Mouse (Mus musculus) brown adipose tissue, adult 24 weeks (tissue): ENCODE data around the gene Asap3. TPM values are rescaled to one million over a fixed set of nuclear protein-coding genes. Genes with fewer than 3 reads are reported as not detected.

ENCODE experiments used
- H3K27ac ChIP-seq: fragments of 200-500 bp; replicated peaks from 2 replicates; pipeline ENCODE4 v1.5.1; 2012; ENCODE audit warnings: low read depth, mild to moderate bottlenecking, low read length
- H3K4me1 ChIP-seq: fragments of 200-500 bp; 2 replicates; pipeline ENCODE4 v1.6.1; 2012; ENCODE audit warnings: low read length, mixed read lengths; ENCODE audit not compliant: control insufficient read depth, insufficient read depth, insufficient read length
- H3K4me3 ChIP-seq: fragments of 200-500 bp; 2 replicates; pipeline ENCODE4 v1.5.1; 2012; ENCODE audit warnings: low read depth, mild to moderate bottlenecking, low read length, moderate library complexity; ENCODE audit not compliant: insufficient read depth
- polyA plus RNA-seq: library from polyadenylated mRNA; stranded (reverse); fragments of >200 nt; gene quantifications from 2 replicates; pipeline ENCODE4 v1.2.4, GENCODE M21; 2012; ENCODE audit not compliant: missing spikeins, insufficient read depth, insufficient read length

Gene Asap3
- polyA plus RNA-seq: 1.0 and 1.2 TPM in 2 replicates

DNA sequence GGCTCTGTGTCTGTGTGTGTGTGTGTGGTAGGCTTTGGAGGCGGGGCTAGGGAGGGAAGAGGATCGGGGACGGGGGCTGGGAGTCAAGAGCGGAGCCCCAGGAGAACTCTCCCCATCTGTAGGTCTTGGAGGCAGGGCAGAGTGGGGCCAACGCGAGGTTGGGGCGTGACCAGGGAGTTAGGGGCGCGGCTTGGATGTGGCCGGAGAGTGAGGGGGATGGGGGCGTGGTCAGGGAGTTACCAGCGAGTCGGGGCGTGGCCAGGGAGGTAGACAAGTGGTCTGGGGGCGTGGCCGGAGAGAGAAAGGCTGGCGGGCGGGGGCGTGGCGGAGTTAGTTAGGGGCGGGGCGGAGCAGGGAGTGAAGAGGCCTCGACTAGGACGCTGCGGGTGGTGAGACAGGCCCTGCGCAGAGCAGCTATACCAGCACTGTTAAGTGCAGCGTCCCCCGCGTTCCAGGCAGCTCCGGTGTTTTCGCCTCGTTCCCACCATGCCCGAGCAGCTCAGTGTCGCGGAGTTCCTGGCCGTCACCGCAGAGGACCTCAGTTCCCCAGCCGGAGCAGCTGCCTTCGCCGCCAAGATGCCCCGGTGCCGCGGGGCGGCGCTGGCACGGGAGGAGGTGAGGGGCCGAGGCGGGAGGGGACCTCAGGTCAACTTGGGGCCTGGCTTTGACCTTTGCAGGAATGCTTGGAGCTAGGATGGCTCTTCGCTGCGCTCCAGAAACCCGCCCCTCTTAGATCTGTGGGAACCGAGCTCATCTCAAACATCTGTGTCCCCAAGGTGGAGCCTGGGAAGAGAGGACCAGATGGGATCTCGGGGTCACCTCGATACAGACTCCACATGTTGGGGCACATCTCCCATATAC lies at the start of gene Asap3:
Asap3 (plus strand) TSS at position 333 of the 861 bp plus-strand sequence.
- peak within 1 kb of the TSS; percentile 58 for H3K4me3 ChIP-seq
- no peaks in the 10 kb centered on the region for H3K4me1 ChIP-seq
- peak within 1 kb of the TSS; percentile 1; the same call in 1 of the 2 replicates for H3K27ac ChIP-seq

DNA sequence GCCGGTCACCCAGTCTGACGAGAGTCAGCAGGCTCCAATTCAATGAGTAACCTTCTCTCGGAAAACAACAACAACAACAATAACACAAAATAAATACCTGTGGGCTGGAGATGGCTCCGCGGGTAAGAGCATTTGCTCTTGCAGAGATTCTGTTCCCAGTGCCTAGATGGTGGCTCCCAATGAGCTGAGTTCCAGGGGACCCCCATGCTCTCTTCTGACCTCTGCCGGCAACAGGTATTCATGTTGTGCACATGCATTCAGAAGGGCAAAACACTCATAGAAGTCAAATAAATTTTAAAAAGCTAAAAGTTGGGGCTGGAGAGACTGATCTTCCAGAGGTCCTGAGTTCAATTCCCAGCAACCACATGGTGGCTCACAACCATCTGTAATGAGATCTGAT lies 47.7 kb upstream of the Asap3 start:
- H3K4me3 ChIP-seq: no peak overlapping the region
- H3K4me1 ChIP-seq: no peaks in the 10 kb centered on the region
- no peak overlapping the region for H3K27ac ChIP-seq

DNA sequence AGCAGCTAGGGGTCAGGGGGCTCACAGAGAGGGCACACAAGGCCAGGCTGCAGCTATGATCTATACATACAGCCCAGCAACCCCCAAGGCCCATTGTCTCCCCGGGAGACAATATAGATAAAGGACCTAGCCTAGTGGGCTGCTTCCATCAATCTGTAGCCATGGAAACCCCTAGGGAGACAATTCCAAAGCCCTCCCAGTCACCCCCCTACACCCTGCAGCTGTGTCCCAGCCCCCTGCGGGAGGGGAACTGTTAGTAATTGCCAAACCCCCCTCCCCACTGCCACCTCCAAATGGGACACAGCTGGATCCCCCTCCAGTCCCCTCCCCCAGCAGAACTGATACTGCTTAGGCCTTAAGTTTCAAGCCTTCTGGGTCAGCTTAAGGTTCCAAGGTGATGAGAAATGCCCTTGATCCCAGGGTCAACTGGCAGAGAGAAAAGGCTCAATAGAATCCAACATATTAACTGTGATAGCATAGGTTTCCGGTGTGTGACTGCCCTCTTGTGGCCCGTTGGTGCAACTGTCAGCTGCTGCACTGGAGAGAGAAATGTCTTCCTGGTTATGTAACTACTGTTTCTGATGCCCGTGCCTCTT lies 46.3 kb upstream of the Asap3 start:
- no peak overlapping the region for H3K27ac ChIP-seq
- H3K4me1 ChIP-seq: no peaks in the 10 kb centered on the region
- no peak overlapping the region for H3K4me3 ChIP-seq

DNA sequence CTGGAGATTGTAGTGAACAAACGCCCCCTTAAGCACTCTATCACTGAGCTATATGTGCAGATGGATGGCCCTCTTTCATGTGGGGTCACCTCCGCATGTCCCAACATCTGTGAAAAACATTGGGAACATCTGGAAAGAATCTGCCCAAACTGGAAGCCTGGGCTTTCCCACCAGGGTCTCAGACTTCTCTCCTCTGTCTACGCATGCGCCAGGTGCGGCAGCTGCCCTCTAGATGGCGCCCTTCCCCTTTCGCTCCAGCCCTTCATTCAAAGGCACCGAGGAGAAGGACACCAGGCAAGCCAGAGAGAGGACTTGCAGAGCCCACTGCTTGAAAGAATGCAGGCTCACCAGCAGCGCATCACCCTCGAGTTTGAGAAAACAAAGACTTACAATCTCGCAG lies 42.7 kb upstream of the Asap3 start:
- H3K27ac ChIP-seq: no peak overlapping the region
- H3K4me3 ChIP-seq: no peak overlapping the region
- no peaks in the 10 kb centered on the region for H3K4me1 ChIP-seq

DNA sequence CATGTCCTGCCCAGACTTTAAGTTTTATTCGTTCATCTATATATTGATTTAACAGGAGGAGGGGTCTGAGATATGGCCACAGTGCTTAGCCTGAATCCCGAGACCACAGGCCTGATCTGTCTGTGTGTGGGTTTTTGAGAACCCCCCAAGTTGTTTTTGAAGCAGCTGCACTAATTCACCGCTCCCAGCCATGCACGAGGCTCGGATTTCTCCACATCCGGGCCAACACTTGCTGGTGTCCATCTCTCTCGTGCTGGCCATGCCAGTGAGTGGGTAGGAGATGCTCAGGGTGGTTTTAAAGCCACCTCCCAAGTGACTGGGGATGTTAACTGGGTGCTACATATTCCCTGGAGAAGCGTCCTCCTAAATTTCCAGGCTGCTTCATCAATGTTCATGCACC lies 41.2 kb upstream of the Asap3 start:
- H3K4me3 ChIP-seq: no peak overlapping the region
- H3K27ac ChIP-seq: no peak overlapping the region
- H3K4me1 ChIP-seq: no peaks in the 10 kb centered on the region

DNA sequence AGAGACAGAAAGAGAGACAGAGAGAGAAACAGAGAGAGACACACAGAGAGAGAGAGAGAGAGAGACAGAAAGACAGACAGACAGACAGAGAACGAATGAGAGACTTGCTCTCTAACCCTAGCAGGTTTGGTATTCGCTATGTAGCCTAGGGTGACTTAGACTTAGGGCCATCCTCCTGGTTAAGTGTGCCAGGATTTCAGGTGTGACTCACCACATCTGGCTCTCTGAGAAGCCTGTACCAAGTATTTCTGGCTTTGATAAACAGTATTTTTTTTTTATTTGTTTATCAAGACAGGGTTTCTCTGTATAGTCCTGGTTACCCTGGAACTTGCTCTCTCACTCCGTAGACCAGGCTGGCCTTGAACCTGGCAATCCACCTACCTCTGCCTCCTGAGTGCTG lies 38.5 kb upstream of the Asap3 start:
- Histone ChIP-seq H3K4me1 (no peaks in the 10 kb centered on the region), H3K4me3 (no peak overlapping the region), H3K27ac (no peak overlapping the region)

DNA sequence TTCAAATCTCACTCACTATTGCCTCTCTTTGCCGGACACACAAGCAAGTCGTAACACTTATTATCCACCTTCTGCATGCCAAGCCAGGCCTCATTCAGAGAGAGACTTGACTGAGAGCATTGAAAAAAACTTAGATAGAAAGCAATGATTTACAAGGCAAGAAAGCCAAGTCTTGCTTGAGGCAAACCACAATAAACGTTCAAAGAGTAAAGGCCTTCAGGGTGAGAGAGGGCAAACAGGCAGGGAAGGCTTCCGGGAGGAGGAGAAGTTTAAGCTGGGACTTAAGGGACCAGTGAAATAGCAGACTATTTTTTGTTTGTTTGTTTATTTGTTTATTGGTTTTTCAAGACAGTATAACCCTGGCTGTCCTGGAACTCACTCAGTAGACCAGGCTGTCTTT lies 35.8 kb upstream of the Asap3 start:
- Histone ChIP-seq H3K4me3 (no peak overlapping the region), H3K27ac (no peak overlapping the region), H3K4me1 (peaks cover 19% of the 10 kb centered on the region)

DNA sequence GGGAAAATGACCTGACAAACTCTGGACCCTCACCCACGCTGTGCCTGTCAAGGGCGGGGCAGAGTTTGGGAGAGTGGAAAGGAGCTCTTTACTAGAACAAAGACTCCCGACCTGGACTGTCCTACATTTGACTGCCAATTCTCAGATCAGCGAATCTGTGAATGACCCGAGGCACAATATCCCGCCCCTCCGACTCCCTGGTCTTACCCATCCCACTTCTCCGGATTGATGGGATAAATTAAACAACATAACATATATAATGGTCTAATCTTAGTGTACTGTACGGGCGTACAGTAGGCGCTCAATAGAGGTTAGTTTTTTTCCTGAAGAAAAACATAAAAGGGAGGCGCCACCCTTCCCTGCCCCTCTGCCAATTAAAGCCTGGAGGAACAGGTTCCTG lies 34.7 kb upstream of the Asap3 start:
- Histone ChIP-seq H3K27ac (no peak overlapping the region), H3K4me3 (no peak overlapping the region), H3K4me1 (peaks cover 23% of the 10 kb centered on the region)

DNA sequence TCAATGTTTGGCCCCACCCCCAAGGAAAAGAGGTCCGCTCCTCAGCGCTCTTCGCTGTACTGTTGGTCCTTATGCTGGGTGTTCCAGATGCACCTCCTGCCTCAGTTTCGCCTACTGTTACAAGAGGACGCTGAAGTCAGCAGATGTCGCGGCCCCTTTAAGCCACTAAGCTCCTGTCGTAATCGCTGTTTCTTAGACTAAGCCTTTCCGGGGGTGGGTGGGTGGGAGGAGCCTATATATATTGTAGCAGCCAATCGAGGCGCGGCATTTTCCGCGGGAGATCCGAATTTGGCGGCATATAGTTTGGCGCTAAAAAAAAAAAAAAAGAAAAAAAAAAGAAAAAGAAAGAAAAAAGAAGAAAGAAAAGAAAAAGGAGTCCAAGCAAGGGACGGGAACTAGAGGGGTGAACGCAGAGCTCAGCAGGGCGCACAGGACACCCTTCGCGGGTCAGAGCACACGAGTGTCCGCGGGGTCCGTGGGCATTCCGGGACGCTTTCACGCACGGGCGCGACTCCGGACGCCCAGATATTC lies 34.1 kb upstream of the Asap3 start, which contains the start of gene E2f2:
E2f2 (plus strand) TSS at position 384 of the 531 bp plus-strand sequence.
- peak within 1 kb of the TSS; percentile 79 for H3K4me3 ChIP-seq
- peak within 1 kb of the TSS; percentile 65; the same call in 1 of the 2 replicates for H3K27ac ChIP-seq
- peaks cover 27% of the 10 kb centered on the region for H3K4me1 ChIP-seq

DNA sequence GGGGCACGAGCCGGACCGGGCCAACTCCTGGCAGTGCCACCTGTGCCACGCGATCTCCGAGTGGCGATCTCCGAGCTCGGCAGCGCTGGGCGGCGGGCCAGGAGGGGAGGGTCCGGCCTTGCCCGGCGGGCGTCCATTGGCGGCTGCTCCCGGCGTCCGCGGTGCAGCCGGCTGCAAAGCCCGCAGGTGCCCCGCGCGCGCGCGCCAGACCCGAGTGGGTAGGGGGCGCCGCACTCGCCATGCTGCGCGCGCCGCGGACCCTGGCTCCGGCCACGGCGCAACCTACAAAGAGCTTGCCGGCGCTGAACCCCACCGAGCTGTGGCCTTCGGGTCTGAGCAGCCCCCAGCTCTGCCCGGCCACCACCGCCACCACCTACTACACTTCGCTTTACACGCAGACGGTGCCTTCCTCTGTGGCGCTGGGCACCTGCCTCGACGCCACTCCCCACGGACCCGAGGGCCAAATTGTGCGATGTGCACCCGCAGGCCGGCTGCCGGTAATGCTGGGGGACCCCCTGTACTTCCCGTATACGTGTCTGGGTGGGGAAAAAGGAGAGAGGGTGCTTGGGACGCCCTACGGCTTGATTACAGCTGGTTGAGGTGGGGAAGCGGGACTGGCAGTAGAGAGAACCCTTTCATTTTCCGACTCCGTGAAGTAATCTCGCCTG lies 33.5 kb upstream of the Asap3 start:
- Histone ChIP-seq H3K27ac (no peak overlapping the region), H3K4me1 (peaks cover 31% of the 10 kb centered on the region), H3K4me3 (peak overlapping the region; percentile 65)

DNA sequence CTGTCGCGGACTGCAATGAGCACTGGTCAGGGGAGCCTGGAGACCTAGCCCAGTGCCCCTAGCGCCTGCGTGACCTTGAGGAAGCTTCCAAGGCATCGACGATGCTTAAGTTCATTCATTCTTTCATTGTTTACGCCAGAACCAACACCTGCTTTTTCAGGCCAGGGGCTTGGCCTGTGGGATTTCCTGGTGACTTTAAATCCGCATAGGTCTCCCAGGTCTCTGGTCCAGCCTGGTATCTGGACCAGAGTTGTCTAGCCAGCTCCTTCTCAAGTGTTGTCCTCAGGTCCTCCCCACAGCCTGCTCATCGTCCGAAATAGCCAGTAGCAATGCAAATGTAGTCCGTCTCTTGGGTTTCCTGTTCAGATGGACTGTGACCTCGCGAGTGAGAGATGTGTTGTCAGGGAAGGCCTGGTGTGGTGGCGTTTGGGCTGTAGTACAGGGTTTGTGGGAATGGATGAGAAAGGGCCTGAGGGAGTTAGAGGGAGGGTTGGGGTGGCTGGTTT lies 32.9 kb upstream of the Asap3 start:
- Histone ChIP-seq H3K4me3 (peak overlapping the region; percentile 65), H3K4me1 (peaks cover 37% of the 10 kb centered on the region), H3K27ac (no peak overlapping the region)

DNA sequence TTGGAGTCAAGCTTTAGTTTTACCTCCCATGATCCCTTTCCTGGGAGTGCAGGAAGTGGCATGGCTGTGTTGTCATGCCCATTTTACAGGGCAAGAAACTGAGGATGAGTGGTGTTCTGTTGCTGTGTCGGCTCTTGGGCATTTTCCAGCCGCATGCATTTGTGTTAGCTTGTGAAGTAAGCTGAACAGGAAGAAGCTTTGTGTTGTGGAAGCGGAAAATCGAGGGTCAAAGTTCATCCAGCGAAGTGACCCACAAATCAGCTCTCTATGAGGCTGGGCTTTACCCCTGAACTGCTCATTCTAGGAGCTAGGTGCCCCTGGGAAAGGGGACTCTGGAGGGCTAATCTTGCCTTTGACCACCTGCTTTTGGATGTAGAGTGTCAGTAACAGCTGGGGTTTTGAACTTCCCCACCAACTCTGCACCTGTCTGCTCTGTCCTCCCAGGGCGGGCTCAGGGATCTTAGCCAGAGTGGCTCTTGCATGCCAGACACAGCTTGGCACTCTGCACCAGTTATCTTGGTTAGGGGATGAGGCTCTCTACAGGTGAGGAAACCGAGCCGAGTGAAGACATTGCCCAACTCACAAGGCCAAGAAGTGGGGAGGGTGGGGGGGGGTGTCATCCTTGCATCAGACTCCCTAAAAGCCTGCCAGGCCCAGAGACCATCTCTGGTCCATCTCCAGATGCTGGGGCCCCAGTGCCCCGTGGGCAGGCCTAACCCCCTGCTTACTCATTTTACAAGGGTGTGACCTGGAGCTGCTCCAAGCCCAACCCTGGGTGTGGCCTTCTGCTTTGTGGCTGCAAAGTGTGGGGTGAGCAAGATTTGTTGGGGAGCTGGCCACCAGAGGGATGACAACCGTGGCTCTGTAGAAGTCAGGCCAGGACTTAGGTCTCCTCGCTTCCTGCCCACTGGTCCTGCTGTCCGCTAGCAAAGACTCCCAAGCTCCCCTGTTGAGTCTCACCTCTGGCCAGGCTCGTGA lies 31.7 kb upstream of the Asap3 start:
- H3K4me1 ChIP-seq: peaks cover 47% of the 10 kb centered on the region
- H3K27ac ChIP-seq: peak overlapping the region; percentile 74
- no peak overlapping the region for H3K4me3 ChIP-seq

DNA sequence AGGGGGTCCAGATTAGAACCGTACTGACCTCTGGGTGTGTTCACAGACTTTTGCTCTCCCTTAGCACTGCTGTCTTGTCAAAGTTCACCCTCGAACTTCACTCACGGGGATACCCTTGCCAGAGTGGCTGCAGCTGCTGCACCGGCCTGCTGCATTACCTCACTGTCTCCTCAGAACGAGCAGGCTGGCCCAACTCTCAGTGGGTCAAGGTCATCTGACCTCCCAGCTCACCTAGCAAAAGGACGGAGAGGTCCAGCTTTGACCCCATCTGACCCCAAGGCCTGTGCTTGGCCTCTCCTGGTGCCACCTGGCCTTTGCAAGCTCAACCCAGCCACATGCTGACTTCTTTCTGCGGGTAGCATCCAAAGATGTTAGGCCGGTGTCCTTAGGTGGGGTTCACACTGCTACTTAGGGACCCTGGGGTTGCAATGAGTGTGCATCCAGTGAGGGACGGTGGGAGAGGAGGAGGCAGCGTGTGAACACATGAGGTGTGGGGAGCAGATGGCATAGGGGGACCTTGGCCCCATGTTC lies 30.1 kb upstream of the Asap3 start:
- Histone ChIP-seq H3K27ac (peak overlapping the region; percentile 74), H3K4me1 (peaks cover 47% of the 10 kb centered on the region), H3K4me3 (no peak overlapping the region)

DNA sequence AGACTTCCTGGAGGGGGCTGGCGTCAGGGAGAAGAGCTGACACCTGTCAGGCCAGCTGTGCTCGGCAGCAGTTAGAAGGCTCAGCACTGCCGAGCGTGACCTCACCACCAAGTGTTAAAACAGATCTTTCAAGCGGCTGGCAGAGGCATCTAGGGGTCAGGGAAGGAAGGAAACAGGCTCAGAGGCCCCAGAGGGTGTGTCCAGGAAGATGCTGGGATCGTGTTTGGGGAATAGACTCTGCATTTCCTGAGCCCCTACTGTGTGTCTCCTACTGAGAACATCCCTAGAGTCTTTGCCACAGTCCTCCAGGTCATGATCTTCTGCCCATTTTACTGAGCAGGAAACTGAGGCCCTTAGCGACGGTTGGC lies 28.9 kb upstream of the Asap3 start:
- H3K4me1 ChIP-seq: peaks cover 47% of the 10 kb centered on the region
- H3K4me3 ChIP-seq: no peak overlapping the region
- H3K27ac ChIP-seq: peak overlapping the region; percentile 80
